Mouse (Mus musculus) kidney, adult 2 months (tissue): Measurements from ENCODE around the gene Fam173a.

ENCODE experiments used
- CTCF ChIP-seq: fragments of 200-500 bp; conservative IDR thresholded peaks from 2 replicates; pipeline ENCODE4 v1.5.1; 2011; ENCODE audit warnings: low read depth, mild to moderate bottlenecking, control low read depth, low read length, moderate library complexity, mixed read lengths; ENCODE audit not compliant: insufficient read depth, insufficient read length
- POLR2A ChIP-seq: fragments of 200-500 bp; IDR thresholded peaks from one replicate; pipeline ENCODE4 v1.6.1; 2011; ENCODE audit warnings: low read depth, low read length, control low read depth

- TF ChIP-seq CTCF (no peak), POLR2A (peak; percentile 66)
Observed at GRCm38 (mm10) chr17:25837076-25837410, 44.3 kb upstream of the Fam173a start, which contains the start of gene Rhbdl1.
